In genomic region chr7:24883896-24884692, GRCm38 (mm10) we compare ENCODE assay signal across 8 mouse cellular contexts. TPM values are rescaled to one million over a fixed set of nuclear protein-coding genes. Genes with fewer than 3 reads are reported as not detected.
A peak's percentile ranks its signal among the peaks of the same experiment; 100 is the strongest.
DNase-seq lines count a peak whose midpoint lies in the region; ATAC-seq and TF ChIP-seq lines count a peak whose summit lies in the region.

Gene Rps19, plus strand, starts transcription at chr7:24884371.

- peaks cover 43% of the 10 kb centered on the region for H3K36me3 ChIP-seq in E14TG2a.4 (ENCODE audit: insufficient read depth, low read length)
- H3K36me3 ChIP-seq in forebrain, embryonic 12.5 days (replicated peaks) = peaks cover 35% of the 10 kb centered on the region
- H3K36me3 ChIP-seq in heart, postnatal 0 days (replicated peaks; ENCODE audit: control insufficient read depth, insufficient read depth, low read length) = peaks cover 31% of the 10 kb centered on the region
- peaks cover 29% of the 10 kb centered on the region for H3K36me3 ChIP-seq in liver, embryonic 16.5 days (ENCODE audit: control insufficient read depth, insufficient read depth)
- H3K36me3 ChIP-seq in neural tube, embryonic 13.5 days = peaks cover 34% of the 10 kb centered on the region
- H3K36me3 ChIP-seq in testis, adult 2 months (ENCODE audit: control insufficient read depth, insufficient read depth, low read length) = peaks cover 3% of the 10 kb centered on the region; the same call in 1 of the 2 replicates

- peak; percentile 99 for DNase-seq in c-Kit-positive CD71-positive TER-119-positive erythroid progenitor cells, embryonic 14.5 days (ENCODE audit: low spot score)
- DNase-seq in heart, postnatal 0 days (ENCODE audit: low spot score) = peak; percentile 100
- peak; percentile 99 to 100 for DNase-seq in kidney, postnatal 4 days

- H3K4me3 ChIP-seq in E14TG2a.4 (replicated peaks; ENCODE audit: low read length) = peak within 1 kb of the TSS; percentile 99
- H3K4me3 ChIP-seq in forebrain, embryonic 12.5 days (replicated peaks) = peak within 1 kb of the TSS; percentile 99
- H3K4me3 ChIP-seq in heart, postnatal 0 days (ENCODE audit: low read depth, low read length) = peak within 1 kb of the TSS; percentile 91
- H3K4me3 ChIP-seq in liver, embryonic 16.5 days (ENCODE audit: low read depth, low read length) = peak within 1 kb of the TSS; percentile 79
- peak within 1 kb of the TSS; percentile 83 for H3K4me3 ChIP-seq in neural tube, embryonic 13.5 days
- H3K4me3 ChIP-seq in testis, adult 2 months (ENCODE audit: control insufficient read depth, low read depth, low read length) = peak within 1 kb of the TSS; percentile 90

- TF ChIP-seq CTCF in E14TG2a.4 (conservative IDR thresholded peaks at IDR 0.05; ENCODE audit: low read length) = peak; percentile 17
- TF ChIP-seq CTCF in heart, postnatal 0 days (IDR thresholded peaks at IDR 0.05; ENCODE audit: low read depth) = peak; percentile 62
- TF ChIP-seq CTCF in testis, adult 2 months (IDR thresholded peaks at IDR 0.05; ENCODE audit: control insufficient read depth, insufficient read depth, insufficient replicate concordance, low read depth, low read length) = no peak

- no peaks in the 10 kb centered on the region for H3K9me3 ChIP-seq in E14TG2a.4 (ENCODE audit: low read length)
- no peaks in the 10 kb centered on the region for H3K9me3 ChIP-seq in forebrain, embryonic 12.5 days
- no peaks in the 10 kb centered on the region for H3K9me3 ChIP-seq in heart, postnatal 0 days (replicated peaks; ENCODE audit: control insufficient read depth, low read length)
- no peaks in the 10 kb centered on the region for H3K9me3 ChIP-seq in liver, embryonic 16.5 days (replicated peaks; ENCODE audit: control insufficient read depth, low read length)
- H3K9me3 ChIP-seq in neural tube, embryonic 13.5 days = no peaks in the 10 kb centered on the region

- H3K27ac ChIP-seq in forebrain, embryonic 12.5 days = peak within 1 kb of the TSS; percentile 90
- peak within 1 kb of the TSS; percentile 92 for H3K27ac ChIP-seq in heart, postnatal 0 days (ENCODE audit: low read depth)
- peak within 1 kb of the TSS; percentile 98 for H3K27ac ChIP-seq in liver, embryonic 16.5 days (ENCODE audit: low read length)
- peak within 1 kb of the TSS; percentile 92 for H3K27ac ChIP-seq in neural tube, embryonic 13.5 days (replicated peaks)
- peak within 1 kb of the TSS; percentile 98 for H3K27ac ChIP-seq in testis, adult 2 months (ENCODE audit: control insufficient read depth, insufficient read depth, low read depth, low read length)

- under 1% methylated on average over 57 of the region's 57 CpGs for WGBS in forebrain, embryonic 12.5 days
- under 1% methylated on average over 57 of the region's 57 CpGs for WGBS in heart, postnatal 0 days
- under 1% methylated on average over 57 of the region's 57 CpGs for WGBS in liver, embryonic 16.5 days (ENCODE audit: insufficient replicate concordance)
- WGBS in neural tube, embryonic 13.5 days = under 1% methylated on average over 57 of the region's 57 CpGs

- peak within 1 kb of the TSS; percentile 85 for H3K4me2 ChIP-seq in forebrain, embryonic 12.5 days
- H3K4me2 ChIP-seq in heart, postnatal 0 days (ENCODE audit: low read depth, low read length) = peak within 1 kb of the TSS; percentile 67
- H3K4me2 ChIP-seq in liver, embryonic 16.5 days (ENCODE audit: low read depth, low read length) = peak within 1 kb of the TSS; percentile 77
- peak within 1 kb of the TSS; percentile 81 for H3K4me2 ChIP-seq in neural tube, embryonic 13.5 days

- peak within 1 kb of the TSS; percentile 100 for H3K9ac ChIP-seq in forebrain, embryonic 12.5 days
- peak within 1 kb of the TSS; percentile 99 for H3K9ac ChIP-seq in heart, postnatal 0 days (replicated peaks; ENCODE audit: low read depth, low read length)
- peak within 1 kb of the TSS; percentile 91 for H3K9ac ChIP-seq in liver, embryonic 16.5 days (ENCODE audit: low read depth, low read length)
- H3K9ac ChIP-seq in neural tube, embryonic 13.5 days = peak within 1 kb of the TSS; percentile 97

- TF ChIP-seq POLR2A in testis, adult 2 months (IDR thresholded peaks at IDR 0.05; ENCODE audit: control insufficient read depth, low read depth, low read length) = peak; percentile 88

- peak; percentile 92 for ATAC-seq in forebrain, embryonic 12.5 days (ENCODE audit: low FRiP score)
- ATAC-seq in heart, postnatal 0 days (ENCODE audit: insufficient read depth, low read depth) = peak; percentile 92
- peak; percentile 91 for ATAC-seq in liver, embryonic 16.5 days (ENCODE audit: low read depth)
- peak; percentile 94 for ATAC-seq in neural tube, embryonic 13.5 days (ENCODE audit: low read depth)

- H3K27me3 ChIP-seq in E14TG2a.4 (ENCODE audit: insufficient read depth, low read length) = no peaks in the 10 kb centered on the region
- H3K27me3 ChIP-seq in forebrain, embryonic 12.5 days = no peaks in the 10 kb centered on the region
- no peaks in the 10 kb centered on the region for H3K27me3 ChIP-seq in heart, postnatal 0 days (ENCODE audit: control insufficient read depth, insufficient read depth, low read length)
- H3K27me3 ChIP-seq in liver, embryonic 16.5 days (ENCODE audit: control insufficient read depth, insufficient read depth, low read depth, low read length) = no peaks in the 10 kb centered on the region
- H3K27me3 ChIP-seq in neural tube, embryonic 13.5 days = no peaks in the 10 kb centered on the region
- H3K27me3 ChIP-seq in testis, adult 2 months (ENCODE audit: control insufficient read depth, insufficient read depth, low read length) = no peaks in the 10 kb centered on the region

- H3K4me1 ChIP-seq in E14TG2a.4 (replicated peaks; ENCODE audit: low read depth, low read length) = peaks cover 76% of the 10 kb centered on the region
- peaks cover 35% of the 10 kb centered on the region for H3K4me1 ChIP-seq in forebrain, embryonic 12.5 days
- H3K4me1 ChIP-seq in heart, postnatal 0 days (ENCODE audit: control insufficient read depth, insufficient read depth) = peaks cover 16% of the 10 kb centered on the region
- peaks cover 34% of the 10 kb centered on the region for H3K4me1 ChIP-seq in liver, embryonic 16.5 days (ENCODE audit: control insufficient read depth, low read depth, low read length)
- peaks cover 37% of the 10 kb centered on the region for H3K4me1 ChIP-seq in neural tube, embryonic 13.5 days (replicated peaks)
- H3K4me1 ChIP-seq in testis, adult 2 months (ENCODE audit: control insufficient read depth, insufficient read depth, low read length) = peaks cover 9% of the 10 kb centered on the region

- peak; percentile 99 for TF ChIP-seq EP300 in heart, postnatal 0 days (IDR thresholded peaks at IDR 0.05; ENCODE audit: low read depth)

RNA-seq across cellular contexts. Expression of gene Rps19, which starts in this region (rescaled TPM):
- 1,399 and 1,518 TPM in 2 replicates for polyA plus RNA-seq in forebrain, embryonic 12.5 days (2016; fragmentation: Nextera tagmentation; extraction: Ambion mirVana)
- total RNA-seq in heart, postnatal 0 days (2014; rRNA removed; ENCODE audit: low replicate concordance) = 530 and 642 TPM in 2 replicates
- polyA plus RNA-seq in heart, postnatal 0 days (2015; fragmentation: Nextera tagmentation; extraction: Ambion mirVana) = 980 and 1,040 TPM in 2 replicates
- 1,002 and 1,147 TPM in 2 replicates for polyA plus RNA-seq in liver, embryonic 16.5 days (2015; fragmentation: Nextera tagmentation; extraction: Ambion mirVana)
- polyA plus RNA-seq in neural tube, embryonic 13.5 days (2015; fragmentation: Nextera tagmentation; extraction: Ambion mirVana) = 1,220 and 1,295 TPM in 2 replicates
- 122 and 150 TPM in 2 replicates for polyA plus RNA-seq in testis, adult 2 months (2012; rRNA removed)

Comparison
In these comparisons a context has a peak if more than half of its experiments do, and no peak if none do; other contexts are left out.
1. Peak in every context shown above with its lines: DNase-seq, ATAC-seq, H3K4me3 ChIP-seq and H3K27ac ChIP-seq.